14 mouse cellular contexts compared by ENCODE assay signal in genomic region chr12:70830982-70831566, GRCm38 (mm10). TPM values are rescaled to one million over a fixed set of nuclear protein-coding genes. Genes with fewer than 3 reads are reported as not detected.
A peak's percentile ranks its signal among the peaks of the same experiment; 100 is the strongest.
DNase-seq lines count a peak whose midpoint lies in the region; ATAC-seq and TF ChIP-seq lines count a peak whose summit lies in the region.
"Had no signal": no experiment of that assay in that cellular context is flagged by ENCODE, and none has a peak within 500 bp of the region (broad histone marks: within the 10 kb centered on the region; RNA-seq: fewer than 3 reads in every experiment).

No protein-coding gene starts in this region.

- peaks cover 18% of the 10 kb centered on the region for H3K4me1 ChIP-seq in midbrain, embryonic 12.5 days
- peaks cover 15% of the 10 kb centered on the region for H3K4me1 ChIP-seq in midbrain, embryonic 14.5 days (ENCODE audit: control insufficient read depth, insufficient read depth, low read length)
- H3K4me1 ChIP-seq in heart, embryonic 14.5 days (ENCODE audit: control insufficient read depth in 2 of 2, insufficient read depth in 2 of 2, low read length in 2 of 2), result peaks cover 15 to 72% of the 10 kb centered on the region in 2 experiments
- H3K4me1 ChIP-seq in stomach, postnatal 0 days (replicated peaks; ENCODE audit: control insufficient read depth, insufficient read depth), result no peaks in the 10 kb centered on the region; the same call in 1 of the 2 replicates
- H3K4me1 ChIP-seq in hindbrain, embryonic 12.5 days, result peaks cover 20% of the 10 kb centered on the region

- no peak for TF ChIP-seq EP300 in stomach, postnatal 0 days (optimal IDR thresholded peaks at IDR 0.05)

- H3K4me2 ChIP-seq in midbrain, embryonic 12.5 days (replicated peaks), result no peak overlapping the region
- no peak overlapping the region for H3K4me2 ChIP-seq in midbrain, embryonic 14.5 days (ENCODE audit: low read length)
- peak overlapping the region; percentile 14 for H3K4me2 ChIP-seq in heart, embryonic 14.5 days (ENCODE audit: low read length)
- no peak overlapping the region for H3K4me2 ChIP-seq in stomach, postnatal 0 days (replicated peaks; ENCODE audit: low read depth)
- no peak overlapping the region for H3K4me2 ChIP-seq in hindbrain, embryonic 12.5 days (replicated peaks)
- H3K4me2 ChIP-seq: limb, embryonic 15.5 days; stomach, embryonic 15.5 days had no signal

- DNase-seq in cerebellum, adult 18-20 months, result peak; percentile 49 to 59
- no peak for DNase-seq in cerebellum, postnatal 4 days (ENCODE audit: low spot score in 2 of 2)
- DNase-seq in midbrain, embryonic 14.5 days, result no peak
- no peak for DNase-seq in stomach, postnatal 0 days (ENCODE audit: low spot score)
- no peak for DNase-seq in lung, postnatal 10 days
- DNase-seq: gastrocnemius, postnatal 14 days; lung, postnatal 4 days; right cerebral cortex, adult 18-20 months had no signal

- 0 out of 2 replicates have a peak overlapping the region, but pooled peaks have one; percentile 3 for H3K9ac ChIP-seq in midbrain, embryonic 12.5 days (replicated peaks)
- H3K9ac ChIP-seq in midbrain, embryonic 14.5 days (replicated peaks; ENCODE audit: low read length), result no peak overlapping the region
- 0 out of 2 replicates have a peak overlapping the region, but pooled peaks have one; percentile 27 for H3K9ac ChIP-seq in heart, embryonic 14.5 days (ENCODE audit: low read length)
- no peak overlapping the region for H3K9ac ChIP-seq in stomach, postnatal 0 days (ENCODE audit: low read length)
- no peak overlapping the region for H3K9ac ChIP-seq in hindbrain, embryonic 12.5 days
- H3K9ac ChIP-seq: limb, embryonic 15.5 days; stomach, embryonic 15.5 days had no signal

- no peak for ATAC-seq in midbrain, embryonic 12.5 days (ENCODE audit: low FRiP score, low read depth)
- ATAC-seq in midbrain, embryonic 14.5 days (ENCODE audit: low FRiP score, low TSS enrichment), result no peak
- peak; percentile 33; the same call in 1 of the 2 replicates for ATAC-seq in heart, embryonic 14.5 days (ENCODE audit: insufficient number of reproducible peaks, insufficient read depth, low FRiP score, low read depth)
- peak; percentile 58; the same call in 1 of the 2 replicates for ATAC-seq in stomach, postnatal 0 days (ENCODE audit: low FRiP score, low TSS enrichment)
- no peak for ATAC-seq in hindbrain, embryonic 12.5 days (ENCODE audit: low FRiP score)
- ATAC-seq: inflammation-experienced regulatory T-cells, adult 6 months had no signal

- H3K27me3 ChIP-seq in midbrain, embryonic 12.5 days, result no peaks in the 10 kb centered on the region
- no peaks in the 10 kb centered on the region for H3K27me3 ChIP-seq in midbrain, embryonic 14.5 days (ENCODE audit: control insufficient read depth, insufficient read depth, low read length)
- no peaks in the 10 kb centered on the region for H3K27me3 ChIP-seq in heart, embryonic 14.5 days (ENCODE audit: control insufficient read depth, insufficient read depth, low read length)
- no peaks in the 10 kb centered on the region for H3K27me3 ChIP-seq in stomach, postnatal 0 days (ENCODE audit: control insufficient read depth, insufficient read depth, low read length)
- no peaks in the 10 kb centered on the region for H3K27me3 ChIP-seq in hindbrain, embryonic 12.5 days
- H3K27me3 ChIP-seq: limb, embryonic 15.5 days; stomach, embryonic 15.5 days had no signal

- no peak for TF ChIP-seq CTCF in stomach, postnatal 0 days (IDR thresholded peaks at IDR 0.05; ENCODE audit: low read depth)

- no peaks in the 10 kb centered on the region for H3K36me3 ChIP-seq in midbrain, embryonic 12.5 days
- no peaks in the 10 kb centered on the region for H3K36me3 ChIP-seq in midbrain, embryonic 14.5 days (ENCODE audit: control insufficient read depth, insufficient read depth, low read length)
- no peaks in the 10 kb centered on the region for H3K36me3 ChIP-seq in heart, embryonic 14.5 days (ENCODE audit: control insufficient read depth, insufficient read depth, low read length)
- H3K36me3 ChIP-seq in stomach, postnatal 0 days (ENCODE audit: control insufficient read depth, insufficient read depth, low read length), result no peaks in the 10 kb centered on the region
- H3K36me3 ChIP-seq in hindbrain, embryonic 12.5 days, result no peaks in the 10 kb centered on the region
- H3K36me3 ChIP-seq: limb, embryonic 15.5 days; stomach, embryonic 15.5 days had no signal

- WGBS in midbrain, embryonic 12.5 days, result 77% methylated on average over 9 of the region's 9 CpGs
- 79% methylated on average over 9 of the region's 9 CpGs for WGBS in midbrain, embryonic 14.5 days
- 36% methylated on average over 9 of the region's 9 CpGs for WGBS in heart, embryonic 14.5 days
- 60% methylated on average over 9 of the region's 9 CpGs for WGBS in stomach, postnatal 0 days
- WGBS in hindbrain, embryonic 12.5 days, result 70% methylated on average over 9 of the region's 9 CpGs

- no peak overlapping the region for H3K4me3 ChIP-seq in midbrain, embryonic 12.5 days
- H3K4me3 ChIP-seq in midbrain, embryonic 14.5 days (replicated peaks; ENCODE audit: low read depth, low read length), result no peak overlapping the region
- no peak overlapping the region for H3K4me3 ChIP-seq in heart, embryonic 14.5 days (ENCODE audit: control insufficient read depth in 1 of 2, insufficient read depth in 1 of 2, low read depth in 1 of 2, low read length in 2 of 2)
- no peak overlapping the region for H3K4me3 ChIP-seq in stomach, postnatal 0 days (ENCODE audit: low read depth, low read length)
- H3K4me3 ChIP-seq in hindbrain, embryonic 12.5 days, result no peak overlapping the region
- H3K4me3 ChIP-seq: limb, embryonic 15.5 days; stomach, embryonic 15.5 days had no signal

- no peak overlapping the region for H3K27ac ChIP-seq in midbrain, embryonic 12.5 days (replicated peaks)
- no peak overlapping the region for H3K27ac ChIP-seq in midbrain, embryonic 14.5 days (replicated peaks; ENCODE audit: low read depth, low read length)
- H3K27ac ChIP-seq in heart, embryonic 14.5 days (replicated peaks in 1 of 2; ENCODE audit: control insufficient read depth in 1 of 2, insufficient read depth in 1 of 2, low read depth in 2 of 2, low read length in 2 of 2), result peak overlapping the region; percentile 41 to 45; a peak in 2 of 4 replicates
- H3K27ac ChIP-seq in stomach, postnatal 0 days (replicated peaks), result no peak overlapping the region
- no peak overlapping the region for H3K27ac ChIP-seq in hindbrain, embryonic 12.5 days
- H3K27ac ChIP-seq: limb, embryonic 15.5 days; stomach, embryonic 15.5 days had no signal

- H3K9me3 ChIP-seq in midbrain, embryonic 12.5 days, result no peaks in the 10 kb centered on the region
- no peaks in the 10 kb centered on the region for H3K9me3 ChIP-seq in midbrain, embryonic 14.5 days (ENCODE audit: control insufficient read depth, low read length)
- H3K9me3 ChIP-seq in heart, embryonic 14.5 days (ENCODE audit: control insufficient read depth, low read length), result no peaks in the 10 kb centered on the region
- H3K9me3 ChIP-seq in stomach, postnatal 0 days (ENCODE audit: control insufficient read depth, low read length), result no peaks in the 10 kb centered on the region
- H3K9me3 ChIP-seq in hindbrain, embryonic 12.5 days (replicated peaks), result no peaks in the 10 kb centered on the region
- H3K9me3 ChIP-seq: limb, embryonic 15.5 days; stomach, embryonic 15.5 days had no signal

RNA-seq across cellular contexts. Expression of gene Frmd6, which starts 5.8 kb away (rescaled TPM):
- polyA plus RNA-seq in midbrain, embryonic 12.5 days (2016; fragmentation: Nextera tagmentation; extraction: Ambion mirVana), result 15.6 and 19.4 TPM in 2 replicates
- 5.9 and 11.0 TPM in 2 replicates for polyA plus RNA-seq in midbrain, embryonic 14.5 days (2014; fragmentation: Nextera tagmentation; extraction: Ambion mirVana)
- 26.7 and 27.0 TPM in 2 replicates for polyA plus RNA-seq in heart, embryonic 14.5 days (2014; fragmentation: Nextera tagmentation; extraction: Ambion mirVana)
- polyA plus RNA-seq in stomach, postnatal 0 days (2015; fragmentation: Nextera tagmentation; extraction: Ambion mirVana), result 17.1 and 17.2 TPM in 2 replicates
- 28.2 and 33.3 TPM in 2 replicates for polyA plus RNA-seq in hindbrain, embryonic 12.5 days (2016; fragmentation: Nextera tagmentation; extraction: Ambion mirVana)

Comparison
In these comparisons a context has a peak if more than half of its experiments do, and no peak if none do; other contexts are left out.
1. DNase-seq: peak in cerebellum, adult 18-20 months (2 of 2); none in cerebellum, postnatal 4 days (0 of 2), midbrain, embryonic 14.5 days (single experiment), stomach, postnatal 0 days (single experiment) and lung, postnatal 10 days (single experiment).
2. H3K9ac ChIP-seq: peak in midbrain, embryonic 12.5 days (single experiment) and heart, embryonic 14.5 days (single experiment); none in midbrain, embryonic 14.5 days (single experiment), stomach, postnatal 0 days (single experiment) and hindbrain, embryonic 12.5 days (single experiment).
3. ATAC-seq: peak in heart, embryonic 14.5 days (single experiment) and stomach, postnatal 0 days (single experiment); none in midbrain, embryonic 12.5 days (single experiment), midbrain, embryonic 14.5 days (single experiment) and hindbrain, embryonic 12.5 days (single experiment).
4. H3K27ac ChIP-seq: peak in heart, embryonic 14.5 days (2 of 2); none in midbrain, embryonic 12.5 days (single experiment), midbrain, embryonic 14.5 days (single experiment), stomach, postnatal 0 days (single experiment) and hindbrain, embryonic 12.5 days (single experiment).